Mouse (Mus musculus) hindlimb bud, embryonic 11.5 days (tissue): Measurements from ENCODE around the gene Hoxb2.

Source experiments
- DNase-seq: peaks from one replicate; pipeline ENCODE4 v3.0.0-alpha.2; 2012; ENCODE audit warnings: low read depth, low spot score; ENCODE audit errors: extremely low spot score

Hoxb2 gene

GRCm38 (mm10) chr11:96349491-96350340, 609 bp upstream of the Hoxb2 start:
- DNase-seq, result no peak

- DNase-seq, result no peak
Measured at GRCm38 (mm10) chr11:96350791-96351190, 466 bp downstream of the Hoxb2 start.

DNA sequence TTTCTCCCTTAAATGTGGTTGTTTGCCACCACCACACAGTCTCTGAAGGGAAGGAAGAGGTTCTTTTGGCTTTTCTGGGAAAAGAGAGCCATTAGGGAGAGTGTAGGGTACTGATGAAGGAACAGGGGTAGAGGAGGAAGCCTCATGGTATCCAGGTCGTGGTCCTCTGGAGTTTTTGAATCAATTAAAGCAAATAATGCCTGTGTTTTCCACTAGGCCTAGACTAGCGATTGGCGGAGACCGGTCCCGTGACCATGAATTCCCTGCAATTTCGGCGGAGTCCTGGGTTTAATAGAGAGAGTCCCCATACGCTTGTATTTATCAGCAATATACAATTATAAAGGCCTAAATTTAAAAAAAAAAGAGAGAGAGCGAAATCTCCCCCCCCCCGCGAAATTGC, 987 bp downstream of the Hoxb2 start:
- no peak for DNase-seq

GRCm38 (mm10) chr11:96351831-96352230, 1.5 kb downstream of the Hoxb2 start:
- no peak for DNase-seq

DNA sequence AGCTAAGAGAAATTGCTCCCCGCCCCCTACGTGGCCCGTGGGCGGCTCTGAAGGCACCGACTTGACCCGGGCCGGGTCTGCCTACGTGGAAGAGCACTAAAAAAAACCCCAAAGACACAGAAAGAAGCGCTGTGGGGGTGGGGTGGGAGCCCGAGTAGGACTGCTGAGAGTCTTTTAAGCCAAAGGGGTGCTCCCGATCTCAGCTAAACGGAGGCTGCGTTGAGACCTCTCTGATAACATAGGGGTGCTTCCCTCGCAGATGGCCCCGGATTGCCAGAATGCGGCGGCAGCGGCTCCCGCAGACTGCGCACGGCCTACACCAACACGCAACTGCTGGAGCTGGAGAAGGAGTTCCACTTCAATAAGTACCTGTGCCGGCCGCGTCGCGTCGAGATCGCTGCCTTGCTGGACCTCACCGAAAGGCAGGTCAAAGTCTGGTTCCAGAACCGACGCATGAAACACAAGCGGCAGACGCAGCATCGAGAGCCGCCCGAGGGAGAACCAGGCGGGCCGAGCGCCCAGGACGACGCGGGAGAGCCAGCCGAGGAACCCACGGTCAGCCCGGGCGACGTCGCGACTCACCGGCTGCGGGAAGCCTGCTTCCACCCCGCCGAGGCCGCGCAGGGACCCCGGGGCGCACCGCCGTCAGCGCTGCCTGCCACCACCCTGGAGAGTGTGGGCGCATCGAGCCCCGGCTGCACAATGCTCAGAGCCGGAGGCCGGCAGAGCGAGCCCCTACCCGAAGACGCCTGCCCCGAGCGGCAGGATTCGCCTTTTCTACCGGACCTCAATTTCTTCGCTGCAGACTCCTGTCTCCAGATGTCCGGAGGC, 2.6 kb downstream of the Hoxb2 start:
- no peak for DNase-seq

GRCm38 (mm10) chr11:96353522-96353841, 3.2 kb downstream of the Hoxb2 start:
- DNase-seq, result no peak

GRCm38 (mm10) chr11:96353939-96354338, 3.6 kb downstream of the Hoxb2 start:
- DNase-seq, result no peak

GRCm38 (mm10) chr11:96354376-96354775, 4.1 kb downstream of the Hoxb2 start:
- DNase-seq, result no peak

- no peak for DNase-seq
Measured at GRCm38 (mm10) chr11:96354801-96355311, 4.5 kb downstream of the Hoxb2 start.

GRCm38 (mm10) chr11:96363807-96364206, 13.5 kb downstream of the Hoxb2 start:
- no peak for DNase-seq

DNA sequence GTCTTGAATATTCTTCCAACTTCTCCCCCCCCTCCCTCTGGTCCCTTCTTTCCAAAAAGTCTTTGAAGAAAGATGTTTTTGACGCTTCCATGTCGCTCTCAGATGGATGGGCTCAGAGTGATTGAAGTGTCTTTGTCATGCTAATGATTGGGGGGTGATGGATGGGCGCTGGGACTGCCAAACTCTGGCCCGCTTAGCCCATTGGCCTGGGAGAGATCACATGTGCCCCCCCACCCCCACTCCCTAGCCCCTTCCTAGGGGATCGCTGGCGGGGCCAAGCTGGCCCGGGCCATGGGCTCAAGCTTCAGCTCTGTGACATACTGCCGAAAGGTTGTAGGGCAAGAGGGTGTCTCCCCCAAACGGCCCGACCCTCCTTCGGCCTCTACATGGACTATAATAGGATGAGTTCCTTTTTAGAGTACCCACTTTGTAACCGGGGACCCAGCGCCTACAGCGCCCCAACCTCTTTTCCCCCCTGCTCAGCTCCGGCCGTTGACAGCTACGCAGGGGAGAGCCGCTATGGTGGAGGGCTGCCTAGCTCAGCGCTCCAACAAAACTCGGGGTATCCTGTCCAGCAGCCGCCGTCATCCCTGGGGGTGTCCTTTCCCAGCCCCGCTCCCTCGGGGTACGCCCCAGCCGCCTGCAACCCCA, 15.2 kb downstream of the Hoxb2 start, which contains the start of gene Hoxb1:
TSS of gene Hoxb1 (plus strand) at position 312 of the 651 bp plus-strand sequence.
- no peak for DNase-seq

GRCm38 (mm10) chr11:96366092-96367041, 16.0 kb downstream of the Hoxb2 start:
- DNase-seq, result no peak

DNA sequence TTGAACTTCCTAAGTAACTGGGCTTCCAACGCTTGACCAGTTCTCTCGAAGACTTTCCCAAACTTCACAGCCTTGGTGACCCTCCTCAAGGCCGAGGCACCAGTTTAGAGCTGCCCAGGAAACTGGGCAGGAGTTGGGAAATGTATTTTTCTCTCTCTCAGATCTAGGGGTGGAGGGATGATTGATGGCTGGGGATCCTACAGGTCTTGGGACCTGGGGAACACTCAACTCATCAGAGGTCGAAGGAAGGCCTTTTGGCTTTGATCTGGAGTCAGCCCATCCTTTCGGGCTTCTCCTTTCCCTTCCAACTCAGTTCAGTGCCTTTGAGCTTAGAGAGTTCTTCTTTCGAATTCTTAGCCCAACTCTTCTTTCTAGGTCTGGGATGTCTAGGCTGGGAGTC, 16.8 kb downstream of the Hoxb2 start:
- DNase-seq, result no peak

DNA sequence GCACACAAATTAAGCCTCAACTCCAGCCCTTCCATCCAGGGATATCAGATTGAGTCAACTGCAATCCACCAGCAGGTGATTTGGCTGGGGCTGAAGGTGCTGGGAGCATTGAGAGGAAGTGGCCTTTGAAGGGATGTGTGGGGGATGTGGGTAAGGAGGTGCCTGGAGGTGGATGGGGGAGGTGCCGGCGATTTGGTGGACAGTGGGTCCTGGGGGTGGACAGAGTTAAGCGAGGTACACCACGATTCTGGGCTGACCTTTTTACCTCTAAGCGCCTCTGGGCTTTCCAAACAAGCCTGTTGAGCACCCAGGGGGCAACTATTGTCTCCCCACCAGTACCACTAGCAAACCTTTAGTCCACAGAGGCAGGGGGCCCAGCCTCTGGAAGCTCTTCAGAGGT, 18.4 kb downstream of the Hoxb2 start:
- DNase-seq, result no peak

- no peak for DNase-seq
Measured at GRCm38 (mm10) chr11:96369140-96369539, 18.8 kb downstream of the Hoxb2 start.

DNA sequence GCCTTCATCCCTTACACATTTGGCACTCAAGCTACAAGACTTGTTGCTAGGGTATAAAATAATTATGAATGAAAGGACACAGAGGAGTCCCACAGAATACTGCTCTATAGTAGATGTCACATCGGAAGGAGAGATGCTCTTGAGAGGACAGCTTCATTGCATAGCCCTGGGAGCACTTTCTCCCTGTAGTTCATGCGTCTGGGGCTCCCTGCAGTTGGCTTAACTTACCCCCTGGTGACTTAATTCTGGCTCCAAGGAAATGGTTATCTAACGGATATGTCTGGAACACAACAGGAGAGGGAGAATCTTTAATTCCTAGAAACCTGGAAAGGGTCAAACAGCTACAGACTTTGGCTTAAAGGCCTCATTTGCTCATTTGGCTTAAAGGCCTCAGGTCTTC, 21.4 kb downstream of the Hoxb2 start:
- DNase-seq, result no peak

- no peak for DNase-seq
Measured at GRCm38 (mm10) chr11:96372519-96372918, 22.2 kb downstream of the Hoxb2 start.

DNA sequence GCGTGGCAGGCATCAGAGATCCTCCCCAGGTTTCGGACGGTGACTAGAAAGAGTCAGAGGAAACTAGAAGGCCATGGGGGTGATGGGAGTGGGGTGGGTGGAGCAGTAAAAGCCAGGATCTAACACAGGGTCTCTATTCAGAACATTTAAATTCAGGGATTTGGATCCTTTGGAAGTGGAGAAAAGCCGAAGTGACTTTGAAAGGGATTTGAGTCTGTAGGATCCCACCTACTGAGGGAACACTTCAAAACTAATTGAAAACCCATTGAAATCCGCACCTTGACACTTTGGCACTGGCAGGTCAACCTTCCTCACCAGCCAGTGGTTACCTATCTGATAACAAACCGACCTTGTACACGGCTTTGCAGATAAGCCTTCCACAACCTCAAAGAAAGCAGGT, 24.5 kb downstream of the Hoxb2 start:
- no peak for DNase-seq

DNA sequence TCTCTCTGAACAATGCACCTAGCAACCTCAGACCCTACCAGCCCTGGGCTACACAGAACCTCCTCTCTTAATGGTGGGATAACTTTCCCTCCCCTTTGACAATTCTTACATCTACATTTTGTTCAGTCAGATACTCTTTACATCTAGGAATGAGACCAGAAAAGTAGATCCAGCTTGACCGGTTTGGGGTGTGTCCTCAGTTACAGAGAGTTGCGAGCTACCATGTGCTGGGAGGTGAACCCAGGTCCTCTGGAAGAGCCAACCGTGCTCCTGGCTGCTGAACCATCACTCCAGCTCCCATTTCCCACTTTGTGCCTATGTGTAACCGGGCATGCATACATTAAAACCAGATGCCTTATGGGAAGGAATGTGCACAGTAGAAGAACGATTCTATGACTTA, 33.1 kb downstream of the Hoxb2 start:
- no peak for DNase-seq

DNA sequence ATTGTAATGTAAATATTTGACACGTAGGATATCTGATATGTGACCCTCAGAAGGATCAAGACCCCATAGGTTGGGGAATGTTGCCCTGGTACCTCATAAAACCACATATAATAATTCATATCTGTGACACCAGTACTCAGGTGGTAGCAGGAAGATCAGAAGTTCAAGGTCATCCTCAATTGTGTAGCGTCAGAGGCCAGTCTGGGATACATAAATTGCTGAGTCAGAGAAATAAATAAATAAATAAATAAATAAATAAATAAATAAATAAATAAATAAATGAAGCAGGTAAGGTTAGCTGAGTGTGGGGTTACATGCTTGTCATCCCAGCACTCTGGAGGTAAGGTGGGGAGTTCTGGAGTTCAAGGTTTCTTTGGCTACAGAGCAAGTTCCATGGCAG, 37.3 kb downstream of the Hoxb2 start:
- no peak for DNase-seq
